Mouse (Mus musculus) CH12.LX (cell line): ENCODE measurements at regions not wholly inside any gene's neighbourhood (a gene's known extent, or its start where the extent isn't known, plus 50 kb on each side); places are given as distances from the start of the nearest gene placed in this dataset.

ENCODE experiments used
- DNase-seq: peaks from one replicate; pipeline ENCODE4 v3.0.0-alpha.2; 2013; ENCODE audit errors: extremely low read depth
- H3K27ac ChIP-seq: 2 replicates; pipeline ENCODE4 v1.5.1; 2012; ENCODE audit warnings: low read depth, mild to moderate bottlenecking, control low read depth, moderate library complexity; ENCODE audit not compliant: insufficient read depth
- H3K27me3 ChIP-seq: replicated peaks from 2 replicates; pipeline ENCODE3; 2012; ENCODE audit warnings: inconsistent platforms
- H3K36me3 ChIP-seq, 2 experiments: replicated peaks in 1 of 2; 2 replicates each; pipeline versions ENCODE3 to v1.6.1; 2012; ENCODE audit warnings: inconsistent platforms in 1 of 2, low read length in 1 of 2, mild to moderate bottlenecking in 1 of 2, mixed read lengths in 1 of 2, moderate library complexity in 1 of 2; ENCODE audit not compliant: control insufficient read depth in 1 of 2, insufficient read depth in 1 of 2
- H3K4me1 ChIP-seq, 2 experiments: 2 replicates each; pipeline ENCODE4 v1.6.1; 2012; ENCODE audit warnings: inconsistent platforms in 1 of 2, moderate library complexity in 1 of 2; ENCODE audit not compliant: insufficient read depth in 2 of 2, control insufficient read depth in 1 of 2
- H3K4me2 ChIP-seq: 2 replicates; pipeline ENCODE4 v1.6.1; 2012; ENCODE audit warnings: low read depth, mild to moderate bottlenecking, control low read depth; ENCODE audit not compliant: poor library complexity, insufficient read depth, severe bottlenecking
- H3K4me3 ChIP-seq, 3 experiments: fragments of 150-350 bp in 1 of 3; sonication (generic) in 1 of 3; replicated peaks in 1 of 3; 2 replicates each; pipeline versions ENCODE3 to v1.5.1; 2011 to 2012; ENCODE audit warnings: low read depth in 2 of 3, low read length in 2 of 3, mild to moderate bottlenecking in 2 of 3, moderate library complexity in 2 of 3, control low read depth in 1 of 3, improper control_type of control experiment in 1 of 3, inconsistent platforms in 1 of 3, mixed read lengths in 1 of 3; ENCODE audit not compliant: poor library complexity in 1 of 3
- H3K79me2 ChIP-seq: replicated peaks from 2 replicates; pipeline ENCODE4 v1.6.1; 2012; ENCODE audit warnings: mild to moderate bottlenecking, moderate library complexity; ENCODE audit not compliant: control insufficient read depth, poor library complexity, insufficient read depth, severe bottlenecking; ENCODE audit errors: extremely low read depth
- H3K9ac ChIP-seq: 2 replicates; pipeline ENCODE4 v1.6.1; 2012; ENCODE audit warnings: low read depth, mild to moderate bottlenecking, control low read depth, moderate library complexity; ENCODE audit not compliant: insufficient read depth
- H3K9me3 ChIP-seq: replicated peaks from 2 replicates; pipeline ENCODE3; 2012; ENCODE audit warnings: low read length, inconsistent platforms, mixed read lengths
- CTCF ChIP-seq, 2 experiments: IDR thresholded peaks in 1 of 2; conservative IDR thresholded peaks in 1 of 2; 2 replicates each; pipeline ENCODE4 v1.5.1; 2011 to 2012; ENCODE audit warnings: low read depth in 2 of 2, low read length in 2 of 2, improper control_type of control experiment in 1 of 2, inconsistent platforms in 1 of 2, mild to moderate bottlenecking in 1 of 2, moderate library complexity in 1 of 2
- E2F4 ChIP-seq: IDR thresholded peaks from 2 replicates; pipeline ENCODE4 v1.6.1; 2011; ENCODE audit warnings: low read depth, low read length, improper control_type of control experiment; ENCODE audit not compliant: insufficient replicate concordance
- EP300 ChIP-seq: IDR thresholded peaks from 2 replicates; pipeline ENCODE4 v1.6.1; 2011; ENCODE audit warnings: low read length, improper control_type of control experiment
- ETS1 ChIP-seq: conservative IDR thresholded peaks from 2 replicates; pipeline ENCODE4 v1.6.1; 2012; ENCODE audit warnings: low read depth, mild to moderate bottlenecking, inconsistent platforms, low read length, improper control_type of control experiment, moderate library complexity
- HCFC1 ChIP-seq: IDR thresholded peaks from 2 replicates; pipeline ENCODE4 v1.6.1; 2012; ENCODE audit warnings: low read depth, mild to moderate bottlenecking, inconsistent platforms, low read length, improper control_type of control experiment
- IRF4 ChIP-seq: IDR thresholded peaks from 2 replicates; pipeline ENCODE4 v1.6.1; 2014; ENCODE audit warnings: low read depth, mild to moderate bottlenecking, inconsistent platforms, low read length, improper control_type of control experiment
- KAT2A ChIP-seq: IDR thresholded peaks from 2 replicates; pipeline ENCODE4 v1.6.1; 2012; ENCODE audit warnings: low read length, improper control_type of control experiment, inconsistent platforms; ENCODE audit not compliant: insufficient replicate concordance
- MAFK ChIP-seq: IDR thresholded peaks from 2 replicates; pipeline ENCODE4 v1.6.1; 2011; ENCODE audit warnings: low read length, improper control_type of control experiment; ENCODE audit not compliant: insufficient replicate concordance
- MAZ ChIP-seq: IDR thresholded peaks from 2 replicates; pipeline ENCODE4 v1.6.1; 2012; ENCODE audit warnings: low read depth, mild to moderate bottlenecking, inconsistent platforms, low read length, improper control_type of control experiment, moderate library complexity
- MYC ChIP-seq: IDR thresholded peaks from 2 replicates; pipeline ENCODE4 v1.6.1; 2011; ENCODE audit warnings: low read depth, mild to moderate bottlenecking, improper control_type of control experiment, low read length
- NRF1 ChIP-seq: IDR thresholded peaks from 2 replicates; pipeline ENCODE4 v1.6.1; 2014; ENCODE audit warnings: low read depth, mild to moderate bottlenecking, inconsistent platforms, low read length, improper control_type of control experiment, moderate library complexity
- PAX5 ChIP-seq: IDR thresholded peaks from 2 replicates; pipeline ENCODE4 v1.6.1; 2012; ENCODE audit warnings: low read length, inconsistent platforms, mixed read lengths
- RAD21 ChIP-seq: IDR thresholded peaks from 2 replicates; pipeline ENCODE4 v1.6.1; 2011; ENCODE audit warnings: low read depth, mild to moderate bottlenecking, low read length, improper control_type of control experiment, moderate library complexity
- TBP ChIP-seq: conservative IDR thresholded peaks from 2 replicates; pipeline ENCODE4 v1.6.1; 2011; ENCODE audit warnings: low read depth, low read length, improper control_type of control experiment
- USF1 ChIP-seq: IDR thresholded peaks from 2 replicates; pipeline ENCODE4 v1.6.1; 2014; ENCODE audit warnings: low read depth, mild to moderate bottlenecking, inconsistent platforms, low read length, improper control_type of control experiment
- ZMIZ1 ChIP-seq: IDR thresholded peaks from 2 replicates; pipeline ENCODE4 v1.6.1; 2012; ENCODE audit warnings: low read depth, mild to moderate bottlenecking, inconsistent platforms, low read length, improper control_type of control experiment
- dilution Hi-C: fragments of 300-500 bp; cut with MboI; formaldehyde crosslinking; loops from 2 replicates; pipeline ENCODE4 v1.14.3; 2020; ENCODE audit warnings: low sequenced_read_pairs; ENCODE audit not compliant: extremely low pct_unique_long_range_greater_than_20kb, extremely low pct_ligation_motif_present
- in situ Hi-C: fragments of 300-500 bp; cut with MboI; formaldehyde crosslinking; loops from 3 replicates; pipeline ENCODE4 v1.14.3; 2019; ENCODE audit warnings: low sequenced_read_pairs, low pct_ligation_motif_present, low pct_unique_long_range_greater_than_20kb, mixed read lengths

DNA sequence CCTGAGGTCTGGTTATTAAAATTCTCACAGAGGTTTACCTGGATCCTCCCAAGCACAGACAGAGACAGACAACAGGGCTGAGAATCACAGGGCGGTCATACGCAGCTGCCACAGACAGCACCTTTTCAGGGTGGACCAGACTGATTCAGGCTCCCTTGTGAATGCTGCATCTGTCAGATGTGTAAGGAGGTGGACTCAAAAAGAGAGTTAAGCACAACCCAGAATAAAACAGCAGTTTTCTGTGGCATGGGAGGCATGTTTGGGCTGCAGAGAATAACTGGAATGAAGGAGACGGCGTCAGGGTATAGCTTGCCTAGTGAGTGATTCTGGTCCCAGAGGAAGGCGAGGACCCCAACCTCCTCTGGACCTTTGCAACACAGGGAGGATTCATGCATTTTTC is 363.1 kb upstream of the Tshz3 start:
- Histone ChIP-seq H3K27ac (no peak overlapping the region), H3K4me1 (no peaks in the 10 kb centered on the region), H3K9ac (no peak overlapping the region), H3K27me3 (no peaks in the 10 kb centered on the region), H3K9me3 (peaks cover 77% of the 10 kb centered on the region), H3K36me3 (no peaks in the 10 kb centered on the region), H3K4me3 (no peak overlapping the region), H3K79me2 (no peaks in the 10 kb centered on the region), H3K4me2 (no peak overlapping the region)
- in situ Hi-C loops = no loop called here
- no peak for DNase-seq
- dilution Hi-C loops = no loop called here
- TF ChIP-seq MAZ = no peak
- TF ChIP-seq USF1 = no peak
- TF ChIP-seq KAT2A = no peak
- TF ChIP-seq ETS1 = no peak
- TF ChIP-seq RAD21 = no peak
- no peak for TF ChIP-seq ZMIZ1
- no peak for TF ChIP-seq NRF1

DNA sequence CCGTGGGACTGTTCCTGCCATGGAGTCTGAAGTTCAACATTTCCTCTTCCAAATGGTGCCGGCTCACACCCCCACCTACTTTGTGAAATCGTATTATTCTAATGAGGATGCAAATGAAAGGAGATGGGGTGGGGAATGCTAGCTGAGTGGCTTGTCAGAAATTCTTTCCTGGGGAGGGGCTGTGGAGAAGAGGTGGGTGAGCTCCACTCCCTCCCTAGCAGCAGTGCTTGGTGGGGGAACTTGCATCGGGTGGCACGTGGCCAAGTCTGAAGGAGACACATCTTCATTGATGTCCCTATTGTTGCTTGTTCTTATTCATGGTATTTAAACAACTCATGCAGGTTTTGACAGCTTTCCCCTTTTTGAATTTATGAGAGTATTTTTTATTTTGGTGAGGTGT is 363.8 kb upstream of the Tshz3 start:
- Histone ChIP-seq H3K4me3 (no peak overlapping the region), H3K9me3 (peaks cover 74% of the 10 kb centered on the region), H3K9ac (no peak overlapping the region), H3K79me2 (no peaks in the 10 kb centered on the region), H3K36me3 (no peaks in the 10 kb centered on the region), H3K4me2 (no peak overlapping the region), H3K4me1 (no peaks in the 10 kb centered on the region), H3K27me3 (no peaks in the 10 kb centered on the region), H3K27ac (no peak overlapping the region)
- dilution Hi-C loops (no loop called here), in situ Hi-C loops (no loop called here)
- DNase-seq = no peak
- TF ChIP-seq TBP (no peak), MYC (no peak), EP300 (no peak), KAT2A (no peak), E2F4 (no peak), IRF4 (no peak), RAD21 (no peak), MAFK (no peak), HCFC1 (no peak), CTCF (conservative IDR thresholded peaks at IDR 0.05 in 1 of 2, IDR thresholded peaks at IDR 0.05 in 1 of 2; ENCODE audit: low read depth in 2 of 2, low read length in 2 of 2) (no peak), USF1 (no peak), PAX5 (no peak)
